Mouse (Mus musculus): ENCODE measurements at regions not wholly inside any gene's neighbourhood (a gene's known extent, or its start where the extent isn't known, plus 50 kb on each side); places are given as distances from the start of the nearest gene placed in this dataset.

- no peak overlapping the region for H3K27ac ChIP-seq
- no peaks in the 10 kb centered on the region for H3K9me3 ChIP-seq
- no peaks in the 10 kb centered on the region for H3K27me3 ChIP-seq
- no peak overlapping the region for H3K4me2 ChIP-seq
- no peak for ATAC-seq (ENCODE audit: insufficient number of reproducible peaks, low FRiP score, low TSS enrichment, low read depth)
- H3K4me3 ChIP-seq: no peak overlapping the region
- no peaks in the 10 kb centered on the region for H3K4me1 ChIP-seq
- no peaks in the 10 kb centered on the region for H3K36me3 ChIP-seq
- no peak overlapping the region for H3K9ac ChIP-seq
These were observed 145.7 kb upstream of the Tnfaip3 start for GRCm38 (mm10) chr10:19161149-19161548.

GRCm38 (mm10) chr10:19154041-19154440 lies 138.6 kb upstream of the Tnfaip3 start:
- Histone ChIP-seq H3K36me3 (no peaks in the 10 kb centered on the region), H3K4me3 (no peak overlapping the region), H3K4me1 (0 out of 2 replicates have a peak, but pooled peaks cover 2% of the 10 kb centered on the region), H3K27me3 (no peaks in the 10 kb centered on the region), H3K27ac (no peak overlapping the region), H3K4me2 (no peak overlapping the region), H3K9me3 (no peaks in the 10 kb centered on the region), H3K9ac (no peak overlapping the region)
- no peak for ATAC-seq (ENCODE audit: insufficient number of reproducible peaks, low FRiP score, low TSS enrichment, low read depth)

- Histone ChIP-seq H3K36me3 (no peaks in the 10 kb centered on the region), H3K9ac (no peak overlapping the region), H3K9me3 (no peaks in the 10 kb centered on the region), H3K27me3 (no peaks in the 10 kb centered on the region), H3K4me1 (0 out of 2 replicates have a peak, but pooled peaks cover 8% of the 10 kb centered on the region), H3K4me3 (no peak overlapping the region), H3K4me2 (no peak overlapping the region), H3K27ac (no peak overlapping the region)
- 75% methylated on average over 5 of the region's 5 CpGs for WGBS
- no peak for ATAC-seq (ENCODE audit: insufficient number of reproducible peaks, low FRiP score, low TSS enrichment, low read depth)
These were observed 137.3 kb upstream of the Tnfaip3 start for GRCm38 (mm10) chr10:19152773-19153172.

- ATAC-seq (ENCODE audit: insufficient number of reproducible peaks, low FRiP score, low TSS enrichment, low read depth): no peak
- 81% methylated on average over 1 of the region's 1 CpGs for WGBS
- H3K4me2 ChIP-seq: no peak overlapping the region
These were observed 135.3 kb upstream of the Tnfaip3 start for GRCm38 (mm10) chr10:19150766-19151165.

GRCm38 (mm10) chr10:19150005-19150404 lies 134.5 kb upstream of the Tnfaip3 start:
- Histone ChIP-seq H3K4me1 (0 out of 2 replicates have a peak, but pooled peaks cover 8% of the 10 kb centered on the region), H3K9me3 (no peaks in the 10 kb centered on the region), H3K27me3 (no peaks in the 10 kb centered on the region), H3K4me2 (no peak overlapping the region), H3K27ac (no peak overlapping the region), H3K36me3 (no peaks in the 10 kb centered on the region), H3K4me3 (no peak overlapping the region), H3K9ac (no peak overlapping the region)
- no peak for ATAC-seq (ENCODE audit: insufficient number of reproducible peaks, low FRiP score, low TSS enrichment, low read depth)
- WGBS: 54% methylated on average over 3 of the region's 3 CpGs

More at GRCm38 (mm10) chr10:19150766-19151165, 135.3 kb upstream of the Tnfaip3 start:
- Histone ChIP-seq H3K9me3 (no peaks in the 10 kb centered on the region), H3K4me1 (0 out of 2 replicates have a peak, but pooled peaks cover 8% of the 10 kb centered on the region), H3K27me3 (no peaks in the 10 kb centered on the region), H3K36me3 (no peaks in the 10 kb centered on the region), H3K9ac (no peak overlapping the region), H3K4me3 (no peak overlapping the region), H3K27ac (no peak overlapping the region)

GRCm38 (mm10) chr10:19149196-19149869 lies 133.9 kb upstream of the Tnfaip3 start:
- Histone ChIP-seq H3K9me3 (no peaks in the 10 kb centered on the region), H3K9ac (no peak overlapping the region), H3K4me1 (0 out of 2 replicates have a peak, but pooled peaks cover 8% of the 10 kb centered on the region), H3K27me3 (no peaks in the 10 kb centered on the region), H3K4me3 (no peak overlapping the region), H3K36me3 (no peaks in the 10 kb centered on the region), H3K27ac (no peak overlapping the region), H3K4me2 (no peak overlapping the region)
- ATAC-seq (ENCODE audit: insufficient number of reproducible peaks, low FRiP score, low TSS enrichment, low read depth): no peak
- WGBS: 77% methylated on average over 4 of the region's 4 CpGs

- Histone ChIP-seq H3K4me1 (no peaks in the 10 kb centered on the region), H3K27ac (no peak overlapping the region), H3K36me3 (no peaks in the 10 kb centered on the region), H3K4me2 (no peak overlapping the region), H3K9ac (no peak overlapping the region), H3K27me3 (no peaks in the 10 kb centered on the region), H3K9me3 (no peaks in the 10 kb centered on the region), H3K4me3 (no peak overlapping the region)
- ATAC-seq (ENCODE audit: insufficient number of reproducible peaks, low FRiP score, low TSS enrichment, low read depth): no peak
- 91% methylated on average over 3 of the region's 3 CpGs for WGBS
These were observed 126.0 kb upstream of the Tnfaip3 start for GRCm38 (mm10) chr10:19141481-19141880.

- no peaks in the 10 kb centered on the region for H3K36me3 ChIP-seq
- 67% methylated on average over 5 of the region's 5 CpGs for WGBS
- no peak overlapping the region for H3K9ac ChIP-seq
- H3K4me3 ChIP-seq: no peak overlapping the region
- no peak overlapping the region for H3K27ac ChIP-seq
- no peaks in the 10 kb centered on the region for H3K27me3 ChIP-seq
- no peaks in the 10 kb centered on the region for H3K4me1 ChIP-seq
- no peak for ATAC-seq (ENCODE audit: insufficient number of reproducible peaks, low FRiP score, low TSS enrichment, low read depth)
- H3K9me3 ChIP-seq: no peaks in the 10 kb centered on the region
- no peak overlapping the region for H3K4me2 ChIP-seq
These were observed 125.2 kb upstream of the Tnfaip3 start for GRCm38 (mm10) chr10:19140628-19141027.

- Histone ChIP-seq H3K9me3 (no peaks in the 10 kb centered on the region), H3K27ac (no peak overlapping the region), H3K4me3 (no peak overlapping the region), H3K27me3 (no peaks in the 10 kb centered on the region), H3K4me2 (no peak overlapping the region), H3K4me1 (no peaks in the 10 kb centered on the region), H3K36me3 (no peaks in the 10 kb centered on the region), H3K9ac (no peak overlapping the region)
- ATAC-seq (ENCODE audit: insufficient number of reproducible peaks, low FRiP score, low TSS enrichment, low read depth): no peak
- 79% methylated on average over 2 of the region's 2 CpGs for WGBS
These were observed 123.8 kb upstream of the Tnfaip3 start for GRCm38 (mm10) chr10:19139234-19139633.

GRCm38 (mm10) chr10:19138258-19138657 lies 122.8 kb upstream of the Tnfaip3 start:
- Histone ChIP-seq H3K4me3 (no peak overlapping the region), H3K27me3 (no peaks in the 10 kb centered on the region), H3K9me3 (no peaks in the 10 kb centered on the region), H3K36me3 (no peaks in the 10 kb centered on the region), H3K27ac (no peak overlapping the region), H3K4me1 (no peaks in the 10 kb centered on the region), H3K4me2 (no peak overlapping the region), H3K9ac (no peak overlapping the region)
- ATAC-seq (ENCODE audit: insufficient number of reproducible peaks, low FRiP score, low TSS enrichment, low read depth): no peak
- whole genome bisulfite sequencing: 58% methylated on average over 1 of the region's 1 CpGs

GRCm38 (mm10) chr10:19127581-19128291 lies 112.3 kb upstream of the Tnfaip3 start:
- ATAC-seq (ENCODE audit: insufficient number of reproducible peaks, low FRiP score, low TSS enrichment, low read depth): no peak
- Histone ChIP-seq H3K27me3 (no peaks in the 10 kb centered on the region), H3K27ac (no peak overlapping the region), H3K4me1 (peaks cover 7% of the 10 kb centered on the region), H3K4me2 (no peak overlapping the region), H3K4me3 (no peak overlapping the region), H3K36me3 (no peaks in the 10 kb centered on the region), H3K9ac (no peak overlapping the region), H3K9me3 (no peaks in the 10 kb centered on the region)
- 54% methylated on average over 4 of the region's 4 CpGs for WGBS

GRCm38 (mm10) chr10:19126922-19127321 lies 111.5 kb upstream of the Tnfaip3 start:
- Histone ChIP-seq H3K4me1 (peaks cover 7% of the 10 kb centered on the region), H3K4me3 (no peak overlapping the region), H3K4me2 (no peak overlapping the region), H3K36me3 (no peaks in the 10 kb centered on the region), H3K27me3 (no peaks in the 10 kb centered on the region), H3K27ac (no peak overlapping the region), H3K9me3 (no peaks in the 10 kb centered on the region), H3K9ac (no peak overlapping the region)
- 33% methylated on average over 2 of the region's 2 CpGs for WGBS
- no peak for ATAC-seq (ENCODE audit: insufficient number of reproducible peaks, low FRiP score, low TSS enrichment, low read depth)

Measured in limb, embryonic 15.5 days (tissue).